Mouse (Mus musculus) brown adipose tissue, adult 24 weeks (tissue): ENCODE results near the gene Tlx2. TPM values are rescaled to one million over a fixed set of nuclear protein-coding genes. Genes with fewer than 3 reads are reported as not detected.

Experiments
- H3K27ac ChIP-seq: fragments of 200-500 bp; replicated peaks from 2 replicates; pipeline ENCODE4 v1.5.1; 2012; ENCODE audit warnings: low read depth, mild to moderate bottlenecking, low read length
- H3K4me1 ChIP-seq: fragments of 200-500 bp; 2 replicates; pipeline ENCODE4 v1.6.1; 2012; ENCODE audit warnings: low read length, mixed read lengths; ENCODE audit not compliant: control insufficient read depth, insufficient read depth, insufficient read length
- H3K4me3 ChIP-seq: fragments of 200-500 bp; 2 replicates; pipeline ENCODE4 v1.5.1; 2012; ENCODE audit warnings: low read depth, mild to moderate bottlenecking, low read length, moderate library complexity; ENCODE audit not compliant: insufficient read depth
- polyA plus RNA-seq: library from polyadenylated mRNA; stranded (reverse); fragments of >200 nt; gene quantifications from 2 replicates; pipeline ENCODE4 v1.2.4, GENCODE M21; 2012; ENCODE audit not compliant: missing spikeins, insufficient read depth, insufficient read length

Gene Tlx2
- polyA plus RNA-seq, 1 experiment: not detected

DNA sequence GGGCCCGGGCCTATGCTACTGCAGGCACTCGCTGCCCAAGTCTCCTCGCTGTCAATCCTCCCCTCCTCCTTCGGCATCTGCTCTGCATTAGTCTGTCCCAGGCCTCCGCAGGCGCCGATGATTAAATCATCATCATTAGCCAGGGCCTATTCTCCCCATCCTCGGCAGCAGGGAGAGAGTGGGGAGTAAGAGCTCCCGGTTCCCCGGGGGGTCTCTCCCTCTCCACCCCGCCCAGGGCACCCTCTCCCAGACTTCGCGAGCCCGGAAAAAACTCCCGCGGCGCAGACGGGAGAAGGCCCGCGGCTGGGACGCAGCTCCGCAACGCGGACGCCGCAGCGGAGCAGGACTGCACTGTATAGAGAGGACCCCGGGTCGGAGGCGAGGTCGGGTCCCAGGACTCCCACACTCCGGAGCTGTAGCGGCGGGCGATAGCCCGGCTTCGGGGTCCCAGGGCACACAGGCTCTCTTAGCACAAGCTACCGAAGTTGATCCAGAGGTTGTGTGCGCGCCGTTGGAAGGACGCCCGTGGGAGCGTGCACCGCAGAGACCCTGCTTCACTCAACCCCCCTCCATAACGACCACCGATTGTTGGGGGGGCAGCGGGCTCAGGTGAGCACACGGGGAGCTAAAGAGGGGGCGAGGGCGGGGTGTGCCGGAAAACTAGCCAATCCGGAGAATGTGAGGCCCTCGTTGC, 7.7 kb upstream of the Tlx2 start, which contains the start of gene Pcgf1:
Gene Pcgf1, plus strand, starts transcription at position 240 of the 694 bp plus-strand sequence.
- Histone ChIP-seq H3K4me3 (peak within 1 kb of the TSS; percentile 90), H3K27ac (peak within 1 kb of the TSS; percentile 98), H3K4me1 (peaks cover 3% of the 10 kb centered on the region; the same call in 1 of the 2 replicates)

DNA sequence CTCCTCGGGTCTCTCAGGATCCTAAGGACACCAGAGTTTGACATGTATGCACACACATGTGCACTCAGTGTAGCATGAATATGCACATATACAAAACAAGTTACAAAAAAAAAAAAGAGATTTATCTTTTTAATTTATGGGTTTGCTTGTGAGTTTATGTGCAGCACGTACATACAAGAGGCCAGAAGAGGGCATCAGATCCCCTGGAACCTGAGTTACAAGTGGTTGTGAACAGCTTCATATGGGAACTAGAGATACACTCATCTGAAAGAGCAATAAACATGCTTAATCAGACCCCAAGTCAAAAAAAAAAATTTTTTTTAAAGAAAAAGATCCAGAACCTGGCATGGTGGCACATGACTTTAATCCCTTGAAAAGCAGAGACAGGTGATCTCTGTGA, 4.9 kb upstream of the Tlx2 start:
- Histone ChIP-seq H3K4me3 (no peak overlapping the region), H3K27ac (no peak overlapping the region), H3K4me1 (peaks cover 3% of the 10 kb centered on the region; the same call in 1 of the 2 replicates)

DNA sequence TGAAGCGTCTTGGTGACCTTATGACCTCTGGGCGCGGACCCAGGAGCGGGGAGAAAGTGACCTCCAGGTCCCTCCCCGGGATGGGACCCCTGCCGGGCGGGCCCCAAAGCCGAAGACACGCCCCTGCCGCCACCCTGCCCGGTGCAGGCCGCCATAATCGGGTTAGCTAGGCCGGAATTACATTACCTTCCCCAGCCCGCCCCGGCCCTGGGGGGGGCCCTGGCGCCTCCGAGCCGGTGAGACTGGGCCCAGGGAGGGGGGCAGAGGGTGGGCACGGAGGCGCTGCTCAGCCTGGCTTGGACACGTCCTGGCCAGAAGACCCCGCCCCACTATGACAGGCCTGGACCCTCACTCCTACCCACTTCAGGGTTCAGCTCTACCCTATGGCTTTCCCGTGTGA, 1.1 kb upstream of the Tlx2 start:
- no peaks in the 10 kb centered on the region; the same call in 1 of the 2 replicates for H3K4me1 ChIP-seq
- H3K27ac ChIP-seq: no peak overlapping the region
- no peak overlapping the region for H3K4me3 ChIP-seq

DNA sequence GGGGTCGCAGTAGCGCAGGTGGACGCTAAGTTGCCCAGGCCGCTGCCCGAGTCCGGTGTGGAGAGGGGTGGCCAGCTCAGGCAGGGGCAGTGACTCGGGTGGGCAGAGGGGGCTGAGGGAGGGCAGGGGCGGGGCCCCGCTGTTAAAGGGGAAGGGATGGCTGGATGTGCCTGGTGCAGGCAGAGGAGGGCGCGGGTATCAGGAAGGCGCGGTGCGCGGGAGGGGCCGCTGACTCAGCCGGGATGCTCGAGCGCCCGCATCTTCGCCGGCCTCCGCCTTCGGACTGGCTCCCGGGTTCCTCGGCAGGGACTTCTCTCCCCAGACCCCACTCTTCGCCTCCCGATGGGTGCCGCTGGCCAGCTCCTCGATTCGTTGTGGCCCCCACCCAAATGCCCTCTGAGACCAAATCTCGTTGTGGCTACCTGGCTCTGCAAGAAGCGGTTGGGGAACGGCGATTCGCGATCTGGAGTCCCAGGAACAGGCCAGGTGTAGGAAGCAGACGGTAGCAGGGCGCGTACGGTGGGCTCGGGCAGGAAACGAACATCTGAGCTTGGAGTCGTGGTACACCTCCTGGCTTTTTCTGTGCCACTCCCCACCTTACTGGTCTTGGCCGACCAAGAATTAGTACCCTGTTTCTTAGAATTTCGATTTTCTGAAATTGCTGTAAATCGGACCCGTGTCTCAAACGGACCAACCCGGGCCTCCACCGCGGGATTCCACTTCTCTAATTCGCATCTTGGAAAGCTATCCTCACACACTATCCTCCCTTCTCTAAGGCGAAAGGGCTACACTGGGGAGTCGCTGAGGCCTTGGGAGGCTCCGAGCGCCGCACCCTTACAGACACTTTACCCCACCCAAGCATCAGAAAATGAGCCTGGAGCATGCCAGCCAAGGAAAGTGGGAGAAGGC, 472 bp upstream of the Tlx2 start:
- Histone ChIP-seq H3K27ac (no peak overlapping the region), H3K4me1 (no peaks in the 10 kb centered on the region; the same call in 1 of the 2 replicates), H3K4me3 (no peak overlapping the region)

DNA sequence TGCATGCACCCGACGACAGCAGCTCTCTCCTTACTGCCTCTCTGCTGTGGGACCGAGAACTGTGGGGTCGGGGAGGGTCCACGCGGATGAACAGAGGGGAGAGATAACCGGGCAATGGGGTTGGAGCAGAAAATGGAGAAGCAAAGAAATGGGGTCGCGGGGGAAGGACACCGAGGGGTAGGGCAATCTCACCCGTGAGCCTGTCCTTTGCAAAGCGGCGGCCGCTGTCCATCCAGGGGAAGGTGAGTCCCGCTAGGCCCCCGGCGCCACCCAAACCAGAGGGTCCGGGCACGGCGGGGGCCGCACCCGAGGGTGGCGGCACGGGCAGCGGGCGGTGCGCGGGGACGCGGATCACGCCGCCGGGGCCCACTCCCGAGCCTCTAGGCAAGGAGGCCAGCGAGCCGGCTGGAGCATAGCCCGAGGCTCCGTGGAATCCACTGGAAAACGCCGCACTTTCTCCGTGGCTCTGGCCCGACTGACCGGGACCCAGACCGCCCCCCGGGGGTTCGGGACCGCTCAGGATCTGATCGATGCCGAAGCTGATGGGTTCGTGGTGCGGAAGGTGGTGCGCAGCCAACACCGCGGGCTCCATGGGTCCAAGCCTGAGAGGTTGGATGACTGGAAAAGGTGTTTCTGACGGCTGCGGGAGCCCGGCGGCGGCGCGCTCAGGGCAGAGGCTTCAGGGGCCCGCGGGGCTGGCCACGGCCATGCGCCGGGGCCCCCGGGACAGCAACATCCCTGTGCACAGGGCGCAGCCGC, 426 bp downstream of the Tlx2 start:
- Histone ChIP-seq H3K27ac (no peak overlapping the region), H3K4me1 (no peaks in the 10 kb centered on the region; the same call in 1 of the 2 replicates), H3K4me3 (peak overlapping the region; percentile 28)

DNA sequence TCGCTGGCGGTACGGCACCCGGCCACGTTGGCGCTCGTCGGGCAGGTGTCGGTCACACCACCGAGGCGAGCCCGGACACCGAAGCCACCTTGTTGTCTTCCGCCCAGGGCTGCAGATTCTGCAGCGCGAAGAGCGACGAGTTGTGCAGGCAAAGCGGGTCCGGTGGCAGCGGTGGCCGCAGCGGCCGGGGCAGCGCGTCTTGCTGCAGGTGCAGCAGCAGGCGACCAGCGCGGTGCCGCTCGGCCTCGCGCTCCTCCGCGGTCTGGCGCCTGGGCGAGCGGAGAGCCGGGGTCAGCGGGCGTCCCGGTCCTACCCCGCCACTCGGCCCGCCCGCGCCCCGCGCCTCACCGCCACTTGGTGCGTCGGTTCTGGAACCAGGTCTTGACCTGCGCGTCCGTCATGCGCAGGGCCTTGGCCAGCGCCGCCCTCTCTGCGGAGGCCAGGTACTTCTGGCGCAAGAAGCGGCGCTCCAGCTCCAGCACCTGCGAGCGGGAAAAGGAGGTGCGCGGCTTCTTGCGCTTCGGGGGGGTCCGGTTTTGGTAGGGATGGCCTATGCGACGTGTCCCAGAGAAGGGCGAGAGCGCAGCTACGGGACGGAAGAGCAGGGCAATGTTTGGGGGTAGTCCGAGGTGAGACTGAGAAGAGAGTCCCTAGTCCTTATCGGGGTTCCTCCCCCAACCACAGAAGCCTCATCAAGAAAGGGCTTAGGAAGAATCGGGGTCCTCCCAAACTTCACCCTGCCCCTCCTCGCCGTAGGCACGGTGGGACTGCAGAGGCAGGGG, 1.2 kb downstream of the Tlx2 start:
- no peaks in the 10 kb centered on the region; the same call in 1 of the 2 replicates for H3K4me1 ChIP-seq
- peak overlapping the region; percentile 28 for H3K4me3 ChIP-seq
- no peak overlapping the region for H3K27ac ChIP-seq

DNA sequence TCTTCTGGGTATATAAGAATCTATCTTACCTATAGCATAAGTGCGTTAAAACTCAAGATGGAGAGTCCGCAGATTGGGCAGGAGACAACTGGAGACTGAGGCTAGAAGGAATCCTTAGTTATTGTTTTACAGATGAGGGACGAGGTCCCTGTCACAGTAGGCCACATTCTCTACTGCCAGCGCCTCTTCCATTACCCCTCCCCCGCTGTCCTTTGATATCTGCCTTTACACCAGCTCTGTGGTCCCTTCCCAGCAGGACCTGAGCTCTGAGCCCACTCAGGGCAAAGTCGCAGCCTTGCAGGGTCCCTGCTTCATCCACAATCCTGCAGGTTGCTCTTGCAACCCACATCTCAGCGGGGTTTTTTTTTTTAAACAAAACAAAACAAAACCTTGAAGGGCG, 1.9 kb downstream of the Tlx2 start:
- H3K4me1 ChIP-seq: no peaks in the 10 kb centered on the region; the same call in 1 of the 2 replicates
- H3K27ac ChIP-seq: no peak overlapping the region
- no peak overlapping the region for H3K4me3 ChIP-seq

DNA sequence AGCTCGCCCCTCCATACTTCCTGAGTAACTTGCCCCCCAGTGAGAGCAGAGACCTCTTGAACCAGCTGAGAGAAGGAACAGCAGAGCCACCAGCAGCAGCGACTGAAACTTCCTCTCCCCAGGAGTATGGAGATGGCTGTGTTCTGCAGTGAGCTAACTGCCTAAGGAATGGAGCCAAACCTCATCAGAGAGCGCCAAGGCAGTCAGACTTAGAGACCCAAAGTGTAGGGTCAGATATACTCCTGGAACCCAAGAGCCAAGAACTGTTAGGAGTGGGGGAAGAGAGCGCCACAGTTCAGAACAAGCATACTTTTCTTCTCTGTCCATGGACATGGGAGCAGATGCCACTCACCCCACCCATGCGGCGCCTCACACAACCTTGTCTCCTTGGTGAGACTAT, 3.7 kb downstream of the Tlx2 start:
- no peak overlapping the region for H3K27ac ChIP-seq
- no peak overlapping the region for H3K4me3 ChIP-seq

DNA sequence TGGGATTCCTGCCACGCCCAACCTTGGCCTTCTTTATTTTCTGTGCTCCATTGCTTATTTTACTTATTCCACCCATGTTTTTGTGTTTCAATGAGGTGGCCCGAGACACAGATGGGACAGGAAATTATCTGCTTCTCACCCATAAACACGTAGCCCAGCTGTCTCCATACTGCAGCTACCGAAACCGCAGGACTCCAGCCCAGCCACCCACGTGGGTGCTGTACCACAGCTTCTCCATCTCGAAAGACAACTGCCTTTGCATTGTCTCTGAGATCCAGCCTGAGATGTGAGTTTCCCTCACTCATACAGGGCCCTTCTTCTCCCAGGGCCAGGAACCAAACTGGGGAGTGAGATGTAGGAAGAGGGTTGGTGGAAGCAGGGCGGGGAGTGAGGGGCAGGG, 4.1 kb downstream of the Tlx2 start:
- Histone ChIP-seq H3K4me1 (no peaks in the 10 kb centered on the region; the same call in 1 of the 2 replicates), H3K27ac (no peak overlapping the region), H3K4me3 (no peak overlapping the region)

More for the DNA sequence above, 3.7 kb downstream of the Tlx2 start:
- H3K4me1 ChIP-seq: no peaks in the 10 kb centered on the region; the same call in 1 of the 2 replicates

DNA sequence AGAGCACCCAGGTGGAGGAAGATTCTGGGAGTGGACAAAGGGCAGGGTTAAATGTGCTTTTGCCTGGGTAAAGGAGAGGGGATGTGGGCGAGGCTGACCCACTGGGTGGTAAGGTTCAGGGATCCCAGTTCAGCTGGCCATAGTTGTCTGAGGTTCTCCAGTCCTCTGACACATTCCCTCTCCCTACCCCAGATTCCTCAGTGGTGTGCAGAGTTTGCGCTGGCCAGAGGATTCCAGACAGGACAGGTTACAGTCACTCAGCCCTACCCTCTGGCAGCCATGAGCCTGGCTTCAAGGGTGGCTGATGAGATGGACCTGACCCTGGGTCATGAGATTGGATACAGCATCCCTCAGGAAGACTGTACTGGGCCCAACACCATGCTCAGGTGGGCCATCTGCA, 11.4 kb downstream of the Tlx2 start:
- peaks cover 3% of the 10 kb centered on the region for H3K4me1 ChIP-seq
- H3K27ac ChIP-seq: no peak overlapping the region
- H3K4me3 ChIP-seq: no peak overlapping the region

DNA sequence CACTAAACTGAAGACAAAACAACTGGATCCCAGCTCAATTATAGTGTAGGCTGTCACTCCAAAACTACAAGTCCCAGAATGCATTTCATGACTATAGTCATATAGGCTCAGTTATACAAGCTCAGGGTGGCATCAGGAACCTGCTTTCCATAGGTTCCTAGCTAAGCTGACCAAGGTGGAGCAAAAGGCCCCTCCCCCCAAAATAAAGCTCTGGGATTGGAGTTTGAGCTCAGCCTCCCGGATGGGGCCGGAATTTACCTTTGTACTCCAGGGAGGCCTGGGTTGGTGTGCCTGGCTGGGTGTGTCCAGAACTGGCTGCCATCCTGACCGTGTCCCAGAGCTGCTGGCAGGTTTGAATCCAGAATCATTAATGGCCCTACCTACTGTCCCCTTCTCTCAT, 12.3 kb downstream of the Tlx2 start, which contains the start of gene Dqx1:
Gene Dqx1, plus strand, starts transcription at position 55 of the 400 bp plus-strand sequence.
- Histone ChIP-seq H3K4me1 (peaks cover 6% of the 10 kb centered on the region), H3K27ac (no peak within 1 kb of the TSS), H3K4me3 (no peak within 1 kb of the TSS)

DNA sequence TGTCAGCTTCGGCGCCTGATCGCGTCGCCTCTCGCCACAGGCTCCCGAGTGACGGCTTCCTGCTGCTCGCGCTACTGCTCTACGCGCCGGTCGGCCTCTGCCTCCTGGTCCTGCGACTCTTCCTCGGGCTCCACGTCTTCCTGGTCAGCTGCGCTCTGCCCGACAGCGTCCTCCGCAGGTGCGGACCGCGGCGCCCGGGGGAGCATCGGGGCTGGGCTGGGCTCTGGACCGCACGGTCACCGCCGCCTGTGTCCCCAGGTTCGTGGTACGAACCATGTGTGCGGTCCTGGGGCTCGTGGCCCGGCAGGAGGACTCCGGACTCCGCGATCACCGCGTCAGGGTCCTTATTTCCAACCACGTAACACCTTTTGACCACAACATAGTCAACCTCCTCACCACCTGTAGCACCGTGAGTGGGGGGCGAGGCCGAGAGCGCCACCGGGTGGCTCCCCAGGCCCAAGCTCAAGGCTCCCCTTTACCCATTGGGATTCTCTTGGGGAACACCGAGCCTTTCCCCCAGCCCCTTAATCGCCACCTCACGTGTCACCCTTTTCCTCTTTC, 15.1 kb downstream of the Tlx2 start, which contains the start of gene Htra2:
Gene Htra2, minus strand, starts transcription at position 403 of the 561 bp plus-strand sequence.
- Histone ChIP-seq H3K4me1 (peaks cover 6% of the 10 kb centered on the region), H3K27ac (peak within 1 kb of the TSS; percentile 63), H3K4me3 (peak within 1 kb of the TSS; percentile 82)

DNA sequence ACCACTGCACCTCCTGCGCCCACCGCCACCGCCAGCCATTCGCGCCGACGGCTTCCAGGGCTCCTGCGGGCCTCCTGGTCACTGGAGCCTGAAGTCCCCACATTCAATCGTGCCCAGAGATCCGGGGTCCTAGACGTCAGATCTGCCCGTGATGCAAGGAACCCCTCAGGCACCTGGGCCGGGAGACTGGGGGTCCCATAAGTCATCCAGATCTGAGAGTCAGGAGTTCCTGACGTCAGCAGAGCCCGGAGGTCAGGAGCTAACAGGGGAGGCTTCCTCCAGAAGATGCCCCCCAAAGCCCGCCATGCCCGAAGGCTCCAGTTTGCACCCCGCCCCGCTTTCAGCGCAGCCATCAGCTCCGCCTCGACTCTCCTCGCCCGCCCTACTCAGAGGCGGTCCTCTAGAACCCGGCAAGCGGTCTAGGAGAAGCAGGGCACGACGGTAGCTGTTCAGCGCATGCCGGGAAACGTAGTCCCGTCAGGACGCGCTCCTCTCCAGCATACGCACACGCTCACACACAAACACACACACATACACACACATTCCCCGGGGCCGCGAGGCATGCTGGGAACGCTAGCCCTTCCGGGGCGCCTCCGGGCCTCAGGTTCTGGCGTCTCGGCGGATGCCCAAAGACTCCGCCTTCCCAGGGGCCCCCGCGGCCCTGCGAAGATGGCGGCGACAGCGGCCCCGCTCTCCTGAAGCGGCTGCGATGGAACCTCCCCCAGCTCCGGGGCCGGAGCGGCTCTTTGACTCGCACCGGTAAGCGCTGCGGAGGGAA, 15.8 kb downstream of the Tlx2 start, which contains the start of gene Aup1:
Gene Aup1, plus strand, starts transcription at position 448 of the 778 bp plus-strand sequence.
- H3K27ac ChIP-seq: peak within 1 kb of the TSS; percentile 63
- peak within 1 kb of the TSS; percentile 82 for H3K4me3 ChIP-seq
- peaks cover 6% of the 10 kb centered on the region for H3K4me1 ChIP-seq
